In genomic region chr1:125537776-125538175, GRCm38 (mm10) we compare ENCODE assay signal across 23 mouse cellular contexts. TPM values are rescaled to one million over a fixed set of nuclear protein-coding genes. Genes with fewer than 3 reads are reported as not detected.
DNase-seq lines count a peak whose midpoint lies in the region; ATAC-seq and TF ChIP-seq lines count a peak whose summit lies in the region.
"Had no signal": no experiment of that assay in that cellular context is flagged by ENCODE, and none has a peak within 500 bp of the region (broad histone marks: within the 10 kb centered on the region; RNA-seq: fewer than 3 reads in every experiment).

No protein-coding gene starts in this region.

- H3K4me3 ChIP-seq in forebrain, postnatal 0 days (ENCODE audit: low read depth, low read length): no peak overlapping the region
- H3K4me3 ChIP-seq in forebrain, embryonic 13.5 days: no peak overlapping the region
- no peak overlapping the region for H3K4me3 ChIP-seq in intestine, embryonic 16.5 days (ENCODE audit: low read length)
- no peak overlapping the region for H3K4me3 ChIP-seq in intestine, embryonic 15.5 days (replicated peaks)
- H3K4me3 ChIP-seq in left cerebral cortex, adult 2 months: no peak overlapping the region
- H3K4me3 ChIP-seq: embryonic facial prominence, embryonic 15.5 days; erythroblast, embryonic 14.5 days; forebrain, embryonic 10.5 days; forebrain, embryonic 15.5 days; heart, embryonic 12.5 days; hindbrain, embryonic 12.5 days had no signal

- peak; percentile 34; the same call in 1 of the 2 replicates for ATAC-seq in forebrain, postnatal 0 days
- no peak for ATAC-seq in forebrain, embryonic 13.5 days
- 0 out of 2 replicates have a peak, but pooled peaks have one; percentile 34 for ATAC-seq in intestine, embryonic 16.5 days
- no peak for ATAC-seq in intestine, embryonic 15.5 days
- ATAC-seq: CD4-positive, CD25-positive, alpha-beta regulatory T cell, adult 4 months; forebrain, embryonic 15.5 days had no signal

- H3K9ac ChIP-seq in forebrain, postnatal 0 days: no peak overlapping the region
- no peak overlapping the region for H3K9ac ChIP-seq in forebrain, embryonic 13.5 days
- H3K9ac ChIP-seq in intestine, embryonic 16.5 days (ENCODE audit: low read depth, low read length): no peak overlapping the region
- no peak overlapping the region for H3K9ac ChIP-seq in intestine, embryonic 15.5 days
- H3K9ac ChIP-seq: embryonic facial prominence, embryonic 15.5 days; forebrain, embryonic 15.5 days; heart, embryonic 12.5 days; hindbrain, embryonic 12.5 days had no signal

- no peaks in the 10 kb centered on the region for H3K9me3 ChIP-seq in forebrain, postnatal 0 days (ENCODE audit: low read length)
- H3K9me3 ChIP-seq in forebrain, embryonic 13.5 days (replicated peaks): no peaks in the 10 kb centered on the region
- H3K9me3 ChIP-seq in intestine, embryonic 16.5 days (ENCODE audit: control insufficient read depth, low read length): no peaks in the 10 kb centered on the region
- no peaks in the 10 kb centered on the region for H3K9me3 ChIP-seq in intestine, embryonic 15.5 days
- H3K9me3 ChIP-seq: embryonic facial prominence, embryonic 15.5 days; forebrain, embryonic 10.5 days; forebrain, embryonic 15.5 days; hindbrain, embryonic 12.5 days had no signal

- H3K4me2 ChIP-seq in forebrain, postnatal 0 days (ENCODE audit: low read depth): no peak overlapping the region
- H3K4me2 ChIP-seq in forebrain, embryonic 13.5 days: no peak overlapping the region
- H3K4me2 ChIP-seq in intestine, embryonic 16.5 days (ENCODE audit: low read depth, low read length): no peak overlapping the region
- H3K4me2 ChIP-seq in intestine, embryonic 15.5 days (replicated peaks): no peak overlapping the region
- H3K4me2 ChIP-seq: embryonic facial prominence, embryonic 15.5 days; forebrain, embryonic 15.5 days; heart, embryonic 12.5 days; hindbrain, embryonic 12.5 days had no signal

- no peaks in the 10 kb centered on the region; the same call in 1 of the 2 replicates for H3K4me1 ChIP-seq in forebrain, postnatal 0 days (ENCODE audit: insufficient read depth)
- H3K4me1 ChIP-seq in forebrain, embryonic 13.5 days: no peaks in the 10 kb centered on the region; the same call in 1 of the 2 replicates
- H3K4me1 ChIP-seq in intestine, embryonic 16.5 days (ENCODE audit: control insufficient read depth, insufficient read depth, low read length): no peaks in the 10 kb centered on the region; the same call in 1 of the 2 replicates
- H3K4me1 ChIP-seq in intestine, embryonic 15.5 days (replicated peaks): no peaks in the 10 kb centered on the region
- H3K4me1 ChIP-seq: embryonic facial prominence, embryonic 15.5 days; forebrain, embryonic 10.5 days; hindbrain, embryonic 12.5 days had no signal

- no peaks in the 10 kb centered on the region for H3K36me3 ChIP-seq in forebrain, postnatal 0 days (ENCODE audit: insufficient read depth)
- H3K36me3 ChIP-seq in forebrain, embryonic 13.5 days (ENCODE audit: poor library complexity, severe bottlenecking): no peaks in the 10 kb centered on the region
- H3K36me3 ChIP-seq in intestine, embryonic 16.5 days (ENCODE audit: control insufficient read depth, insufficient read depth, low read length): no peaks in the 10 kb centered on the region
- no peaks in the 10 kb centered on the region for H3K36me3 ChIP-seq in intestine, embryonic 15.5 days
- H3K36me3 ChIP-seq: embryonic facial prominence, embryonic 15.5 days; forebrain, embryonic 10.5 days; forebrain, embryonic 15.5 days; heart, embryonic 12.5 days; hindbrain, embryonic 12.5 days had no signal

- no peaks in the 10 kb centered on the region for H3K27me3 ChIP-seq in forebrain, postnatal 0 days (ENCODE audit: insufficient read depth, low read length)
- no peaks in the 10 kb centered on the region for H3K27me3 ChIP-seq in forebrain, embryonic 13.5 days
- H3K27me3 ChIP-seq in intestine, embryonic 16.5 days (replicated peaks; ENCODE audit: control insufficient read depth, insufficient read depth, low read length): no peaks in the 10 kb centered on the region
- H3K27me3 ChIP-seq in intestine, embryonic 15.5 days (replicated peaks): no peaks in the 10 kb centered on the region
- H3K27me3 ChIP-seq: embryonic facial prominence, embryonic 15.5 days; forebrain, embryonic 15.5 days; heart, embryonic 12.5 days; hindbrain, embryonic 12.5 days had no signal

- no peak overlapping the region for H3K27ac ChIP-seq in forebrain, postnatal 0 days (ENCODE audit: low read depth, low read length)
- H3K27ac ChIP-seq in forebrain, embryonic 13.5 days: no peak overlapping the region
- no peak overlapping the region for H3K27ac ChIP-seq in intestine, embryonic 16.5 days (ENCODE audit: low read length)
- no peak overlapping the region for H3K27ac ChIP-seq in intestine, embryonic 15.5 days
- no peak overlapping the region for H3K27ac ChIP-seq in left cerebral cortex, adult 2 months
- H3K27ac ChIP-seq: embryonic facial prominence, embryonic 15.5 days; forebrain, embryonic 10.5 days; forebrain, embryonic 15.5 days; hindbrain, embryonic 12.5 days had no signal

- no peak for TF ChIP-seq CTCF in forebrain, postnatal 0 days (IDR thresholded peaks at IDR 0.05; ENCODE audit: low read depth)
- no peak; the same call in 1 of the 2 replicates for TF ChIP-seq CTCF in left cerebral cortex, adult 2 months (IDR thresholded peaks at IDR 0.05)

- DNase-seq in forebrain, postnatal 0 days: no peak
- peak; percentile 47 for DNase-seq in ZHBTc4 (ENCODE audit: low read depth, low spot score)
- DNase-seq in telencephalon, adult 2 months (ENCODE audit: low read depth, low spot score): peak; percentile 5
- no peak for DNase-seq in left cerebral cortex, adult 2 months (ENCODE audit: extremely low spot score in 1 of 2, low spot score in 2 of 2)
- DNase-seq: adrenal gland, adult 2 months; adrenal gland, postnatal 25 days; B cell, adult 2 months; cerebellum, adult 2 months; cerebellum, postnatal 10 days; embryo, embryonic 11 days; gastrocnemius, postnatal 10 days; heart, postnatal 4 days; kidney, adult 11 months had no signal

- 84% methylated on average over 8 of the region's 8 CpGs for WGBS in forebrain, postnatal 0 days
- 91% methylated on average over 8 of the region's 8 CpGs for WGBS in forebrain, embryonic 13.5 days
- WGBS in intestine, embryonic 16.5 days: 78% methylated on average over 8 of the region's 8 CpGs
- WGBS in intestine, embryonic 15.5 days: 82% methylated on average over 8 of the region's 8 CpGs

- intact Hi-C loops in left cerebral cortex, adult 2 months (cut with DNase I): no loop called here

RNA-seq across cellular contexts. Expression of gene Slc35f5, which starts 22.6 kb away (rescaled TPM):
- 21.3 and 28.1 TPM in 2 replicates for total RNA-seq in forebrain, postnatal 0 days (2014; rRNA removed)
- polyA plus RNA-seq in forebrain, postnatal 0 days (2015; fragmentation: Nextera tagmentation; extraction: Ambion mirVana): 31.4 and 34.9 TPM in 2 replicates
- 22.1 and 24.3 TPM in 2 replicates for polyA plus RNA-seq in forebrain, embryonic 13.5 days (2015; fragmentation: Nextera tagmentation; extraction: Ambion mirVana)
- 49.1 and 53.0 TPM in 2 replicates for polyA plus RNA-seq in intestine, embryonic 16.5 days (2015; fragmentation: Nextera tagmentation; extraction: Ambion mirVana)
- 54.5 and 56.1 TPM in 2 replicates for polyA plus RNA-seq in intestine, embryonic 15.5 days (2015; fragmentation: Nextera tagmentation; extraction: Ambion mirVana)
- 10 to 100 TPM; 21.0 TPM for total RNA-seq in left cerebral cortex, adult 2 months (2021)
- polyA plus RNA-seq: erythroblast, embryonic 14.5 days had no signal

Comparison
In these comparisons a context has a peak if more than half of its experiments do, and no peak if none do; other contexts are left out.
1. ATAC-seq: peak in forebrain, postnatal 0 days (single experiment) and intestine, embryonic 16.5 days (single experiment); none in forebrain, embryonic 13.5 days (single experiment) and intestine, embryonic 15.5 days (single experiment).
2. DNase-seq: peak in ZHBTc4 (single experiment) and telencephalon, adult 2 months (single experiment); none in forebrain, postnatal 0 days (single experiment) and left cerebral cortex, adult 2 months (0 of 2).